Mouse (Mus musculus): Measurements from ENCODE around the gene Gss. TPM values are rescaled to one million over a fixed set of nuclear protein-coding genes. Genes with fewer than 3 reads are reported as not detected.
A peak's percentile ranks its signal among the peaks of the same experiment; 100 is the strongest.

Gene Gss
- polyA plus RNA-seq, 1 experiment from 2014 or later, result 81.1 TPM

GRCm38 (mm10) chr2:155626277-155626676 is 33.7 kb upstream of the Gss start:
- no peak for ATAC-seq (ENCODE audit: low read depth)
- H3K9ac ChIP-seq (ENCODE audit: low read depth, low read length), result no peak overlapping the region
- H3K27ac ChIP-seq (ENCODE audit: low read length), result no peak overlapping the region
- no peaks in the 10 kb centered on the region for H3K36me3 ChIP-seq (ENCODE audit: control insufficient read depth, insufficient read depth)
- peaks cover 16% of the 10 kb centered on the region for H3K4me1 ChIP-seq (ENCODE audit: control insufficient read depth, low read depth, low read length)
- H3K4me2 ChIP-seq (ENCODE audit: low read depth, low read length), result no peak overlapping the region
- H3K27me3 ChIP-seq (ENCODE audit: control insufficient read depth, insufficient read depth, low read depth, low read length), result peaks cover 42% of the 10 kb centered on the region
- 51% methylated on average over 15 of the region's 15 CpGs for WGBS (ENCODE audit: insufficient replicate concordance)
- H3K4me3 ChIP-seq (ENCODE audit: low read depth, low read length), result no peak overlapping the region
- H3K9me3 ChIP-seq (replicated peaks; ENCODE audit: control insufficient read depth, low read length), result no peaks in the 10 kb centered on the region

- H3K27ac ChIP-seq (ENCODE audit: low read length), result no peak overlapping the region
- ATAC-seq (ENCODE audit: low read depth), result peak; percentile 12; the same call in 1 of the 2 replicates
- H3K36me3 ChIP-seq (ENCODE audit: control insufficient read depth, insufficient read depth), result no peaks in the 10 kb centered on the region
- H3K9ac ChIP-seq (ENCODE audit: low read depth, low read length), result no peak overlapping the region
- WGBS (ENCODE audit: insufficient replicate concordance), result 22% methylated on average over 10 of the region's 10 CpGs
- no peak overlapping the region for H3K4me2 ChIP-seq (ENCODE audit: low read depth, low read length)
- peaks cover 26% of the 10 kb centered on the region for H3K27me3 ChIP-seq (ENCODE audit: control insufficient read depth, insufficient read depth, low read depth, low read length)
- H3K4me3 ChIP-seq (ENCODE audit: low read depth, low read length), result no peak overlapping the region
- H3K4me1 ChIP-seq (ENCODE audit: control insufficient read depth, low read depth, low read length), result peaks cover 21% of the 10 kb centered on the region
- H3K9me3 ChIP-seq (replicated peaks; ENCODE audit: control insufficient read depth, low read length), result no peaks in the 10 kb centered on the region
Observed at GRCm38 (mm10) chr2:155624730-155625129, 32.1 kb upstream of the Gss start.

GRCm38 (mm10) chr2:155623996-155624395 is 31.4 kb upstream of the Gss start:
- Histone ChIP-seq H3K4me1 (ENCODE audit: control insufficient read depth, low read depth, low read length) (peaks cover 20% of the 10 kb centered on the region), H3K27me3 (ENCODE audit: control insufficient read depth, insufficient read depth, low read depth, low read length) (peaks cover 19% of the 10 kb centered on the region), H3K9me3 (replicated peaks; ENCODE audit: control insufficient read depth, low read length) (no peaks in the 10 kb centered on the region), H3K4me2 (ENCODE audit: low read depth, low read length) (no peak overlapping the region), H3K9ac (ENCODE audit: low read depth, low read length) (no peak overlapping the region), H3K36me3 (ENCODE audit: control insufficient read depth, insufficient read depth) (no peaks in the 10 kb centered on the region), H3K27ac (ENCODE audit: low read length) (no peak overlapping the region), H3K4me3 (ENCODE audit: low read depth, low read length) (no peak overlapping the region)
- WGBS (ENCODE audit: insufficient replicate concordance), result 60% methylated on average over 6 of the region's 6 CpGs
- no peak for ATAC-seq (ENCODE audit: low read depth)

GRCm38 (mm10) chr2:155622606-155623005 is 30.0 kb upstream of the Gss start:
- no peak overlapping the region for H3K9ac ChIP-seq (ENCODE audit: low read depth, low read length)

GRCm38 (mm10) chr2:155619817-155620216 is 27.2 kb upstream of the Gss start:
- H3K36me3 ChIP-seq (ENCODE audit: control insufficient read depth, insufficient read depth), result no peaks in the 10 kb centered on the region
- peak; percentile 78 for ATAC-seq (ENCODE audit: low read depth)
- peaks cover 49% of the 10 kb centered on the region for H3K4me1 ChIP-seq (ENCODE audit: control insufficient read depth, low read depth, low read length)
- H3K4me3 ChIP-seq (ENCODE audit: low read depth, low read length), result no peak overlapping the region
- no peak overlapping the region for H3K27ac ChIP-seq (ENCODE audit: low read length)
- 14% methylated on average over 8 of the region's 8 CpGs for WGBS (ENCODE audit: insufficient replicate concordance)
- H3K9me3 ChIP-seq (replicated peaks; ENCODE audit: control insufficient read depth, low read length), result no peaks in the 10 kb centered on the region
- no peaks in the 10 kb centered on the region for H3K27me3 ChIP-seq (ENCODE audit: control insufficient read depth, insufficient read depth, low read depth, low read length)
- H3K4me2 ChIP-seq (ENCODE audit: low read depth, low read length), result no peak overlapping the region
- no peak overlapping the region; the same call in 1 of the 2 replicates for H3K9ac ChIP-seq (ENCODE audit: low read depth, low read length)

More at GRCm38 (mm10) chr2:155622606-155623005, 30.0 kb upstream of the Gss start:
- H3K36me3 ChIP-seq (ENCODE audit: control insufficient read depth, insufficient read depth), result no peaks in the 10 kb centered on the region
- no peak for ATAC-seq (ENCODE audit: low read depth)
- no peaks in the 10 kb centered on the region for H3K9me3 ChIP-seq (replicated peaks; ENCODE audit: control insufficient read depth, low read length)
- H3K27ac ChIP-seq (ENCODE audit: low read length), result no peak overlapping the region
- H3K4me3 ChIP-seq (ENCODE audit: low read depth, low read length), result no peak overlapping the region
- peaks cover 29% of the 10 kb centered on the region for H3K4me1 ChIP-seq (ENCODE audit: control insufficient read depth, low read depth, low read length)
- H3K27me3 ChIP-seq (ENCODE audit: control insufficient read depth, insufficient read depth, low read depth, low read length), result peaks cover 5% of the 10 kb centered on the region
- WGBS (ENCODE audit: insufficient replicate concordance), result 23% methylated on average over 11 of the region's 11 CpGs
- no peak overlapping the region for H3K4me2 ChIP-seq (ENCODE audit: low read depth, low read length)

- no peaks in the 10 kb centered on the region for H3K36me3 ChIP-seq (ENCODE audit: control insufficient read depth, insufficient read depth)
- H3K4me2 ChIP-seq (ENCODE audit: low read depth, low read length), result peak overlapping the region; percentile 23
- 23% methylated on average over 6 of the region's 6 CpGs for WGBS (ENCODE audit: insufficient replicate concordance)
- H3K4me3 ChIP-seq (ENCODE audit: low read depth, low read length), result no peak overlapping the region
- H3K4me1 ChIP-seq (ENCODE audit: control insufficient read depth, low read depth, low read length), result peaks cover 65% of the 10 kb centered on the region
- peak overlapping the region; percentile 40 for H3K9ac ChIP-seq (ENCODE audit: low read depth, low read length)
- H3K27me3 ChIP-seq (ENCODE audit: control insufficient read depth, insufficient read depth, low read depth, low read length), result no peaks in the 10 kb centered on the region
- ATAC-seq (ENCODE audit: low read depth), result no peak
- H3K27ac ChIP-seq (ENCODE audit: low read length), result peak overlapping the region; percentile 53
- no peaks in the 10 kb centered on the region for H3K9me3 ChIP-seq (replicated peaks; ENCODE audit: control insufficient read depth, low read length)
Observed at GRCm38 (mm10) chr2:155616971-155617370, 24.4 kb upstream of the Gss start.

GRCm38 (mm10) chr2:155613953-155614352 is 21.3 kb upstream of the Gss start:
- H3K4me3 ChIP-seq (ENCODE audit: low read depth, low read length), result peak overlapping the region; percentile 64
- peak; percentile 75 for ATAC-seq (ENCODE audit: low read depth)
- WGBS (ENCODE audit: insufficient replicate concordance), result 32% methylated on average over 8 of the region's 8 CpGs

GRCm38 (mm10) chr2:155613326-155613755 is 20.7 kb upstream of the Gss start:
- H3K4me2 ChIP-seq (ENCODE audit: low read depth, low read length), result peak overlapping the region; percentile 83
- no peaks in the 10 kb centered on the region for H3K9me3 ChIP-seq (replicated peaks; ENCODE audit: control insufficient read depth, low read length)
- H3K27ac ChIP-seq (ENCODE audit: low read length), result peak overlapping the region; percentile 94
- WGBS (ENCODE audit: insufficient replicate concordance), result 3% methylated on average over 20 of the region's 20 CpGs
- ATAC-seq (ENCODE audit: low read depth), result peak; percentile 98
- no peaks in the 10 kb centered on the region for H3K27me3 ChIP-seq (ENCODE audit: control insufficient read depth, insufficient read depth, low read depth, low read length)
- peak overlapping the region; percentile 64 for H3K4me3 ChIP-seq (ENCODE audit: low read depth, low read length)
- peak overlapping the region; percentile 76 for H3K9ac ChIP-seq (ENCODE audit: low read depth, low read length)
- peaks cover 52% of the 10 kb centered on the region for H3K4me1 ChIP-seq (ENCODE audit: control insufficient read depth, low read depth, low read length)
- H3K36me3 ChIP-seq (ENCODE audit: control insufficient read depth, insufficient read depth), result no peaks in the 10 kb centered on the region

More at GRCm38 (mm10) chr2:155613953-155614352, 21.3 kb upstream of the Gss start:
- H3K4me1 ChIP-seq (ENCODE audit: control insufficient read depth, low read depth, low read length), result peaks cover 58% of the 10 kb centered on the region
- H3K9ac ChIP-seq (ENCODE audit: low read depth, low read length), result peak overlapping the region; percentile 76
- no peaks in the 10 kb centered on the region for H3K36me3 ChIP-seq (ENCODE audit: control insufficient read depth, insufficient read depth)
- H3K27me3 ChIP-seq (ENCODE audit: control insufficient read depth, insufficient read depth, low read depth, low read length), result no peaks in the 10 kb centered on the region
- H3K9me3 ChIP-seq (replicated peaks; ENCODE audit: control insufficient read depth, low read length), result no peaks in the 10 kb centered on the region
- H3K27ac ChIP-seq (ENCODE audit: low read length), result peak overlapping the region; percentile 94
- H3K4me2 ChIP-seq (ENCODE audit: low read depth, low read length), result peak overlapping the region; percentile 83

- Histone ChIP-seq H3K4me1 (ENCODE audit: control insufficient read depth, low read depth, low read length) (peaks cover 50% of the 10 kb centered on the region), H3K4me2 (ENCODE audit: low read depth, low read length) (peak overlapping the region; percentile 83), H3K9ac (ENCODE audit: low read depth, low read length) (no peak overlapping the region; the same call in 1 of the 2 replicates), H3K27ac (ENCODE audit: low read length) (peak overlapping the region; percentile 35; the same call in 1 of the 2 replicates), H3K36me3 (ENCODE audit: control insufficient read depth, insufficient read depth) (no peaks in the 10 kb centered on the region), H3K9me3 (replicated peaks; ENCODE audit: control insufficient read depth, low read length) (no peaks in the 10 kb centered on the region), H3K4me3 (ENCODE audit: low read depth, low read length) (no peak overlapping the region), H3K27me3 (ENCODE audit: control insufficient read depth, insufficient read depth, low read depth, low read length) (no peaks in the 10 kb centered on the region)
- ATAC-seq (ENCODE audit: low read depth), result no peak
- 63% methylated on average over 9 of the region's 9 CpGs for WGBS (ENCODE audit: insufficient replicate concordance)
Observed at GRCm38 (mm10) chr2:155611834-155612550, 19.4 kb upstream of the Gss start.
